Mouse (Mus musculus) gastrocnemius, adult 8-10 months (tissue): ENCODE measurements at regions not wholly inside any gene's neighbourhood (a gene's known extent, or its start where the extent isn't known, plus 50 kb on each side); places are given as distances from the start of the nearest gene placed in this dataset.

Experiments
- DNase-seq, 2 experiments: peaks; one replicate each; pipeline ENCODE4 v3.0.0; 2022; ENCODE audit warnings: low spot score in 2 of 2

- DNase-seq: no peak
Observed at GRCm38 (mm10) chr1:169060145-169060544, 471.1 kb downstream of the Nuf2 start.

GRCm38 (mm10) chr1:169051863-169052257, 479.4 kb downstream of the Nuf2 start:
- no peak for DNase-seq

- DNase-seq: no peak
Observed at GRCm38 (mm10) chr1:169051085-169051862, 480.0 kb downstream of the Nuf2 start.

- DNase-seq: no peak
Observed at GRCm38 (mm10) chr1:169049846-169050245, 481.4 kb downstream of the Nuf2 start.

GRCm38 (mm10) chr1:169046791-169047525, 484.3 kb downstream of the Nuf2 start:
- DNase-seq: no peak

- no peak for DNase-seq
Observed at GRCm38 (mm10) chr1:169033517-169033916, 497.7 kb downstream of the Nuf2 start.

GRCm38 (mm10) chr1:169031849-169032542, 499.3 kb downstream of the Nuf2 start:
- no peak for DNase-seq

GRCm38 (mm10) chr1:169027706-169028105, 503.6 kb downstream of the Nuf2 start:
- peak in 1 of 2 experiments; percentile 15 for DNase-seq

GRCm38 (mm10) chr1:169027241-169027640, 504.0 kb downstream of the Nuf2 start:
- no peak for DNase-seq

- DNase-seq: no peak
Observed at GRCm38 (mm10) chr1:169024531-169024930, 506.7 kb downstream of the Nuf2 start.

GRCm38 (mm10) chr1:168991506-168992244, 539.6 kb downstream of the Nuf2 start:
- DNase-seq: no peak

GRCm38 (mm10) chr1:168975037-168975698, 543.1 kb upstream of the Pbx1 start:
- no peak for DNase-seq

GRCm38 (mm10) chr1:168969402-168969801, 537.3 kb upstream of the Pbx1 start:
- no peak for DNase-seq

GRCm38 (mm10) chr1:168967334-168967733, 535.3 kb upstream of the Pbx1 start:
- DNase-seq: no peak

- no peak for DNase-seq
Observed at GRCm38 (mm10) chr1:168964467-168964904, 532.4 kb upstream of the Pbx1 start.

- DNase-seq: no peak
Observed at GRCm38 (mm10) chr1:168950947-168951346, 518.9 kb upstream of the Pbx1 start.

GRCm38 (mm10) chr1:168924100-168924815, 492.2 kb upstream of the Pbx1 start:
- DNase-seq: no peak

- DNase-seq: no peak
Observed at GRCm38 (mm10) chr1:168918331-168919076, 486.4 kb upstream of the Pbx1 start.

- DNase-seq: no peak
Observed at GRCm38 (mm10) chr1:168908684-168909175, 476.7 kb upstream of the Pbx1 start.
